Mouse (Mus musculus) right cerebral cortex, adult 18-20 months (tissue): ENCODE measurements around the gene Akr7a5.

ENCODE experiments used
- DNase-seq: peaks from one replicate; pipeline ENCODE4 v3.0.0; 2022; ENCODE audit warnings: mixed read lengths

Gene Akr7a5

GRCm38 (mm10) chr4:139301780-139302179, 8.8 kb upstream of the Akr7a5 start:
- no peak for DNase-seq

- DNase-seq: no peak
These were observed 8.3 kb upstream of the Akr7a5 start for GRCm38 (mm10) chr4:139302241-139302640.

GRCm38 (mm10) chr4:139305521-139305920, 5.0 kb upstream of the Akr7a5 start:
- no peak for DNase-seq

- no peak for DNase-seq
These were observed 2.6 kb upstream of the Akr7a5 start for GRCm38 (mm10) chr4:139307916-139308315.

- no peak for DNase-seq
These were observed 893 bp upstream of the Akr7a5 start for GRCm38 (mm10) chr4:139309651-139310050.

- no peak for DNase-seq
These were observed 556 bp downstream of the Akr7a5 start for GRCm38 (mm10) chr4:139310899-139311701.

- DNase-seq: no peak
These were observed 1.2 kb downstream of the Akr7a5 start for GRCm38 (mm10) chr4:139311707-139312106.

- DNase-seq: no peak
These were observed 2.1 kb downstream of the Akr7a5 start for GRCm38 (mm10) chr4:139312632-139313031.

- DNase-seq: no peak
These were observed 7.9 kb downstream of the Akr7a5 start for GRCm38 (mm10) chr4:139318449-139318848.

- no peak for DNase-seq
These were observed 9.2 kb downstream of the Akr7a5 start for GRCm38 (mm10) chr4:139319740-139320139.

GRCm38 (mm10) chr4:139330605-139331004, 20.1 kb downstream of the Akr7a5 start:
- DNase-seq: peak; percentile 28

GRCm38 (mm10) chr4:139334631-139335295, 24.2 kb downstream of the Akr7a5 start:
- DNase-seq: no peak

GRCm38 (mm10) chr4:139335507-139335906, 25.0 kb downstream of the Akr7a5 start:
- no peak for DNase-seq

GRCm38 (mm10) chr4:139336822-139337483, 26.4 kb downstream of the Akr7a5 start:
- peak; percentile 53 for DNase-seq

- no peak for DNase-seq
These were observed 27.6 kb downstream of the Akr7a5 start for GRCm38 (mm10) chr4:139338145-139338544.

- DNase-seq: no peak
These were observed 30.3 kb downstream of the Akr7a5 start for GRCm38 (mm10) chr4:139340835-139341234.

- DNase-seq: no peak
These were observed 31.2 kb downstream of the Akr7a5 start for GRCm38 (mm10) chr4:139341556-139342233.

- peak; percentile 18 for DNase-seq
These were observed 33.2 kb downstream of the Akr7a5 start for GRCm38 (mm10) chr4:139343718-139344117.

- no peak for DNase-seq
These were observed 35.0 kb downstream of the Akr7a5 start for GRCm38 (mm10) chr4:139345416-139346019.

GRCm38 (mm10) chr4:139351931-139352711, 41.6 kb downstream of the Akr7a5 start, which contains the start of the genes Mrto4, Emc1 and Ubr4:
Mrto4 (minus strand) TSS chr4:139352576.
Emc1 (plus strand) TSS chr4:139352587.
Ubr4 (plus strand) TSS chr4:139352609.
- DNase-seq: peak; percentile 90

- no peak for DNase-seq
These were observed 42.3 kb downstream of the Akr7a5 start for GRCm38 (mm10) chr4:139352832-139353231.

- DNase-seq: no peak
These were observed 46.7 kb downstream of the Akr7a5 start for GRCm38 (mm10) chr4:139357211-139357610.
